Mouse (Mus musculus): ENCODE data around the gene Dnm3.
A peak's percentile ranks its signal among the peaks of the same experiment; 100 is the strongest.

Gene Dnm3

GRCm38 (mm10) chr1:161990684-161991578 is 486.9 kb downstream of the Dnm3 start:
- DNase-seq (ENCODE audit: low spot score) = no peak

GRCm38 (mm10) chr1:161983979-161984566 is 493.8 kb downstream of the Dnm3 start:
- no peak for DNase-seq (ENCODE audit: low spot score)

DNA sequence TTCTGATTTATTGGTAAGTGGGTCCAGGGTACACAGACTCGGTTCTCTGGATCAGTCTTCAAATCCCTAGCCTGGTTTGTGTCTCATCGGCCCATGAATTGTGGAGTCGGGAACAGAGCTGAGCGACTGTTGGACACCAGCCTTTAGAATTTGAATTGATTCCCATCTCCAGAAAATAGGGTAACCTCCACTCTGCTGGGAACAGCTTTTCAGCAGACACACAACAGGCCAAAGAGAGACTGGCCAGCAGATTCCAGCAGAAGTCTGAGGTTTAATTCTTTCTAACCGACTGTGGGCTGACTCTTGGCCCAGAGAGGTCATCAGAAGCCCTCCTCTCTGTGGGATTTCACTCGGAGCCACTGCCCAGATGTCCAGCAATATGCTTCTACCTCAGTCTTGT is 494.4 kb downstream of the Dnm3 start:
- no peak for DNase-seq (ENCODE audit: low spot score)

DNA sequence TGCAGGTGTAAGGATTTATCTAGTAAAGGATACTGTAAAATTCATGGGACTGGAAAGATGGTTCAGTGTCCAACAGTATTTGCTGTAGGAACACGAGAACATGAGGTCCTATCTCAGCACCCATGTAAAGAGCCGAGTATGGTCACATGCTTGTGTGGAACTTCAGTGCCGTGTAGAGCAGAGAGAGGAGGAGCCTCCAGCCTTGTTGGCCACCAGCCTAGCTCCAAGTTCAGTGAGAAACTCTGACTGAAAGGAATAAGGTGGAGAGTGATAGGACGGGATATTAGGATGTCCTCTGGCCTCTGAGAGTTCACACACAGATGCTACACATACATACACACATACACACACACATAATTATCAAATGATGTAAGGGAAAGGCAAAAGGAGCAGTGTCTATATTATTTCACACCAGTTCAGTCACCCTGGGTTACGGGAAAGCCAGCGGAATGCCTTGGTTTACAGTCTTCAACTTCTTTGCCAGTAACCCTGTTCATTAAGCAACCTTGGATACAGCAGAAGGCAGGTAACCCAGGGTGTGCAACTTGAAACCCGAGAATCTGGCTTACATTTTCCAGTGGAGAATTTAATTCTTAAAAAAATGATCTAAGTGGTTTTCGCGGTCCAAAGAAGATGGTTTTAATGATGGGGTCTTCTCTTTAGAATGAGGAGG is 497.1 kb downstream of the Dnm3 start:
- no peak for DNase-seq (ENCODE audit: low spot score)

DNA sequence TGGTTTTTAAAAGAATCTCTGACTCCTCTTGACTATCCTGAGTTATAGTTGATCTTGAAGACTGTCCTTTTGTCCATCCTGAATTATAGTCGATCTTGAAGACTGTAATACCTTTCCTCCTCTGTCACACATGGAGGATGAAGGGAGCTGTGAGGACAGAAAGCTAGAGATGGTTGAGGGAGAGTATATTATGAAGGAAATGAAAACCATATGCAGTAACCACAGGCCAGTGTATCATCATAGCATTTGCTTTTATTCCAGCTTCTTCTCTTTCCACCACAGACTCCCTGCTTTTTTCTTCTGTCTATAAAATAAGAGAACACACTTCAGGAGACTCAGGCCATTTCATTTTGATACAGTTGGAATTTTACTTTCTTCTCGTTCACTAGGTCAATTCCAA is 497.8 kb downstream of the Dnm3 start:
- DNase-seq (ENCODE audit: low spot score) = no peak

DNA sequence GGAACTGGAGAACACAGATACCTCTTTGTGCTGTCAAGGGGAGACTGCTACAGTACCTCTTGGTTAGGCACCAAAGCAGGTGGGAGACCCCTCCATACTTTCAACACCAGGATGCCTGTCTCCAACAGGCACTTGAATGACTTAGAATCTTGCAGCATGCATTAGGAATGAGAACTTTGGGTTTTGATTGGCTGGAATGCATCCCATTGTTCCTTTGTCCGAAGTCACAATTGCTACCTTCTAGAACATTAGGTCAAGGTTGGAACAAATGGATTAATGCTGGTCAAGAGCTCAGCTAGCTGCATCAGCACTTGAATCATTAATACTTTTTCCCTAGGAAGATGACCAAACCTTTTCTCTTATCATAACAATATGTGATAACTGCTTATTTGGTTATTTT is 498.3 kb downstream of the Dnm3 start, which contains the start of gene 4930558K02Rik:
TSS of gene 4930558K02Rik (minus strand) at position 101 of the 400 bp plus-strand sequence.
- DNase-seq (ENCODE audit: low spot score) = no peak

GRCm38 (mm10) chr1:161978173-161978700 is 499.6 kb downstream of the Dnm3 start:
- no peak for DNase-seq (ENCODE audit: low spot score)

DNA sequence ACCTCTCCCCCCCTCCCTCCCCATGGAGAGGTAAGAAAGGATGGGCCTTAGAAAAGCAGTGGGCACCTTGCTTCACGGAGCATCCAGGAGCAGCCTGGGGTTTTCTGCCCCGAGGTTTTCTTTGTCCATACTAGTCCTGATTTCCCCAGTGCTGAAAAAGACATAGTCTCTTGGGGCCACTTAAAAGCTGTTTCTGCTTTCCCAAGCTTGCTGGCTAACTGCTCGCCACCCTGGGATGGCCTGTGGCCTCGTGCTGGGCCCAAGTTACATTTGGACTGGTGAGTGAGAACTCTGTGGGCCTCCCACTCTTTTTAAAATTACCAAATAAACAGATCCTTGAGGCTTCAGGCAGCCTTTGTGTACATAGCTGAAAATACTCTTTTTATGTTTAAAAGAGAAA is 500.5 kb downstream of the Dnm3 start:
- DNase-seq (ENCODE audit: low spot score) = no peak

DNA sequence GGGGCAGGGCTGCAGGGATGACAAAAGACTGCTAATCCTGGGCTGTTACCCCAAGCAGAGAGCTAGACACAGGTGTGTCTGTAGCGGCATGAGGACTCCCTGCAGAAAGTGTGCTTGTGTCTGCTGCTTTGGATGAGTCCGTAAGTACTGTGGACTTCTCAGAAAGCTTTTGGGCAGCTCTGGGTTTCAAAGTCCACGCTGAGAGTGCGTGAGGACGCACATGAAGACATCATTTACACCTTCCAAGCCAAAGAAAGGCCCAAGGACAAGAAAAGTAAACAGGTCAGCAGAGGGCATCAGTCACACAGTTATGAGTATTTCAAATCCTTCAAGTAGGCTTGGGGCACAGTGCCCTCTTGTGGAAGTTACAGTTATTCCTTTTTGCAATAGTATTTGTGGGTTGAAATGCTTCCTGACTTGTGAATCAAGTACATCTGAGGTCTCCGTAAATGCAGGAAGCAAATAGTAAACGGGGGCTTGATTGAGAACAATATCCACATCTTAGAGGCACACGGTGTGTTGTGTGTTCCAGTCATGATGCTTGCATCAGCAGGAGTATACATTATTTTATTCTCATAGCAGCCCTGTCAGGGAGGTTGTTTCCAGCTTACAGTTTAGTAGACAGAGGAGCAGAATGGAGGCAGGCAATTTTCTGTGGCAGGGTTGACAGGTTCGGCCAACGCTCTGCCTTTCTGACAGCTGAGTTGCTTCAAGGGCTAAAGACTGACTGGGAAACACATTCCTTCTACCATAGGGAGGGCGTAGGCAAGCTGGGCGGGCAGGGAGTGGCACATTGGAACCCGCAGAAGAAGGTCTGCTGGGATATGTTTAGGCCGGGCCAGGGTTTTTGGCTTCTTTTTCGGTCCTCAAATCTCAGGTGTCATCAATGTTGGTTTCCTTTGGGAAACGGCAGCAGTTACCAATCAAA is 501.3 kb downstream of the Dnm3 start:
- DNase-seq (ENCODE audit: low spot score) = peak; percentile 81

GRCm38 (mm10) chr1:161972233-161972632 is 505.6 kb downstream of the Dnm3 start:
- no peak for DNase-seq (ENCODE audit: low spot score)

GRCm38 (mm10) chr1:161970874-161971273 is 507.0 kb downstream of the Dnm3 start:
- DNase-seq (ENCODE audit: low spot score) = no peak

GRCm38 (mm10) chr1:161968589-161969407 is 509.0 kb downstream of the Dnm3 start, which contains the start of gene Pigc:
Gene Pigc (plus strand): TSS chr1:161969186.
- peak; percentile 86 for DNase-seq (ENCODE audit: low spot score)

DNA sequence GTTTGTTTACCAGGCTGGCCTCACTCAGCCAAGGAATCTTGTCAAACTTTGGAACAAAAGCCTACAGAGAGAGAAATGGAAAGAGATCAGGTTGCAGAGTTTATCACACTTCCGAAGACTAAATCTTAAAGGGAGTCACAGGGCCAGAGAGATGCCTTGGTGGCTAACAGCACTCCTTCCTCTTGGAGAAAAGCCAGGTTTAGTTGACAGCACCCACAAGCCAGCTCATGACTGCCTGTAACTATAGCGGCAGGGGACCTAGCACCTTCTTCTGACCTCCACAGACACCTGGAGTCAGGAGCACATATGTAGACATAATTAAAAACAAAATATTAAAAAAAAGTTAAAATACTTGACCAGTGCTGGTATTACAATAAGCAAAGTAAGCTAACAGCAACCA is 509.9 kb downstream of the Dnm3 start:
- no peak for DNase-seq (ENCODE audit: low spot score)

DNA sequence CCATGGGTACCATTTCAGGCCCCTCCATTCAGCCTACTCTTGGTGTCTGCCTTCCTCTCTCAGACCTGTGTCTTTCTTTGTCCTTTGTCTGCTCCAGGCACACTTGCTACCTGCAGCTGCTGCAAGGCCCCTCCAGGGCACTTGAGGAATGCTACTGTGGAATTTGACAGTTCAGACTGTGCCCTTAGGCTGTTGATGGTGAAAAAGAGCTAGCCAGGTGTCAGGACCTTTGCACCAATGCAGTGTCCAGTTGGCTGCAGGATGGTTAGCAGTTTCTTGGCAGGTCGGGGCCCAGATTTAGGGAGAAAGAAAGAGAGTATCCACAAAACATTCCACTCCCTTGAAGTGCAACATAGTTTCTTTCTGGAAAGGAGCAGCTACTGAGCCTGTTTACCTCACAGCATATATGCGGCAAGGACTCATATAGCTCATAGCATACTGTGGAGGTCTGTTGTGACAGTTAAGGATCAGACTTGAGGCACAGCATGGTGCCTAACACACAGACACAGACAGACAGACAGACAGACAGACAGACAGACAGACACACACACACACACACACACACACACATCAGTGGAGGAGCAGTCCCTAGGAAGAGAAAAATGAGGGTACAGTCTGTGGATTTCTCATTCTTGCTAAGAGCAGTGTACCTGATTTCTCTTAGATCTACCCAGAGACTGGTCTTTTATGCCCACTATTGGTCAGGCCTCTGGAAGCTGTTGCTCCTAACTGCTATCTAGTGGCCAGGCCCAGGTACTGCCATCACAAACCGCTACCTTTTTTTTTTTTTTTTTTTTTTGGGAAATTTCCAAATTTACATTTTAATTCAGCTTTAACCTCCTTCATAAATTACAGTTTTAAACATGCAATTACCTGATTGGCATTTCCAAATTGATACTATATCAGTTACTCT is 515.1 kb downstream of the Dnm3 start:
- DNase-seq (ENCODE audit: low spot score) = no peak

- DNase-seq (ENCODE audit: low spot score) = no peak
Observed at GRCm38 (mm10) chr1:161957964-161958950, 519.6 kb downstream of the Dnm3 start.

- DNase-seq (ENCODE audit: low spot score) = no peak
Observed at GRCm38 (mm10) chr1:161955846-161956245, 522.0 kb downstream of the Dnm3 start.

GRCm38 (mm10) chr1:161952599-161952998 is 525.2 kb downstream of the Dnm3 start:
- no peak for DNase-seq (ENCODE audit: low spot score)

Measured in ovary, postnatal 14 days (tissue).